Mouse (Mus musculus): ENCODE measurements around the gene Fthl17f.
"Not testable (repeated sequence)": the region's sequence is repeated elsewhere in the genome, so short reads cannot be mapped to it uniquely, and the experiment has no call there.

Gene Fthl17f

GRCm38 (mm10) chrX:9062715-9063114 lies at the start of gene Fthl17f:
Fthl17f (plus strand) TSS chrX:9063015.
- not testable (repeated sequence) for DNase-seq (ENCODE audit: low read depth, low spot score)

GRCm38 (mm10) chrX:9016079-9016478 lies 46.7 kb upstream of the Fthl17f start:
- no peak for DNase-seq (ENCODE audit: low read depth, low spot score)

- no peak for DNase-seq (ENCODE audit: low read depth, low spot score)
Measured at GRCm38 (mm10) chrX:9019481-9019880, 43.3 kb upstream of the Fthl17f start.

GRCm38 (mm10) chrX:9033193-9033592 lies 29.6 kb upstream of the Fthl17f start, which contains the start of gene Fthl17e:
Fthl17e (plus strand) TSS chrX:9033493.
- not testable (repeated sequence) for DNase-seq (ENCODE audit: low read depth, low spot score)

GRCm38 (mm10) chrX:9041611-9042010 lies 21.2 kb upstream of the Fthl17f start:
- not testable (repeated sequence) for DNase-seq (ENCODE audit: low read depth, low spot score)

GRCm38 (mm10) chrX:9060952-9061351 lies 1.9 kb upstream of the Fthl17f start:
- DNase-seq (ENCODE audit: low read depth, low spot score), result not testable (repeated sequence)

- no peak for DNase-seq (ENCODE audit: low read depth, low spot score)
Measured at GRCm38 (mm10) chrX:9062101-9062500, 714 bp upstream of the Fthl17f start.

- DNase-seq (ENCODE audit: low read depth, low spot score), result not testable (repeated sequence)
Measured at GRCm38 (mm10) chrX:9077699-9078098, 14.9 kb downstream of the Fthl17f start.

- not testable (repeated sequence) for DNase-seq (ENCODE audit: low read depth, low spot score)
Measured at GRCm38 (mm10) chrX:9095066-9095465, 32.3 kb downstream of the Fthl17f start.

GRCm38 (mm10) chrX:9104262-9104661 lies 41.4 kb downstream of the Fthl17f start, which contains the start of gene 4930402K13Rik:
4930402K13Rik (plus strand) TSS chrX:9104562.
- no peak for DNase-seq (ENCODE audit: low read depth, low spot score)

- no peak for DNase-seq (ENCODE audit: low read depth, low spot score)
Measured at GRCm38 (mm10) chrX:9110381-9110780, 47.6 kb downstream of the Fthl17f start.

Data from telencephalon, adult 2 months (tissue).